Mouse (Mus musculus) MEL (cell line): ENCODE results near the gene Zdhhc14. TPM values are rescaled to one million over a fixed set of nuclear protein-coding genes. Genes with fewer than 3 reads are reported as not detected.

ENCODE experiments used
- DNase-seq: peaks from one replicate; pipeline ENCODE4 v3.0.0; 2011; ENCODE audit warnings: low read depth, low spot score
- H3K27ac ChIP-seq: 2 replicates; pipeline ENCODE4 v1.5.1; 2012; ENCODE audit warnings: low read depth, mild to moderate bottlenecking, control low read depth, low read length, moderate library complexity; ENCODE audit not compliant: control insufficient read depth
- H3K27me3 ChIP-seq, 2 experiments: fragments of 150-350 bp in 1 of 2; sonication (generic) in 1 of 2; 2 replicates each; pipeline ENCODE4 v1.6.1; 2012; ENCODE audit warnings: low read length in 2 of 2, mild to moderate bottlenecking in 2 of 2, improper control_type of control experiment in 1 of 2, moderate library complexity in 1 of 2; ENCODE audit not compliant: insufficient read depth in 2 of 2, control insufficient read depth in 1 of 2
- H3K36me3 ChIP-seq, 2 experiments: 2 replicates each; pipeline ENCODE4 v1.6.1; 2012 to 2014; ENCODE audit warnings: low read length in 2 of 2, improper control_type of control experiment in 1 of 2, inconsistent platforms in 1 of 2, mild to moderate bottlenecking in 1 of 2; ENCODE audit not compliant: insufficient read depth in 2 of 2, control insufficient read depth in 1 of 2
- H3K4me1 ChIP-seq, 2 experiments: fragments of 150-350 bp in 1 of 2; sonication (generic) in 1 of 2; 2 replicates each; pipeline ENCODE4 v1.6.1; 2012; ENCODE audit warnings: low read length in 2 of 2, improper control_type of control experiment in 1 of 2, mild to moderate bottlenecking in 1 of 2; ENCODE audit not compliant: insufficient read depth in 2 of 2, control insufficient read depth in 1 of 2
- H3K4me3 ChIP-seq, 2 experiments: fragments of 150-350 bp in 1 of 2; sonication (generic) in 1 of 2; 2 replicates each; pipeline ENCODE4 v1.5.1; 2012; ENCODE audit warnings: low read depth in 2 of 2, low read length in 2 of 2, mild to moderate bottlenecking in 2 of 2, moderate library complexity in 2 of 2, control low read depth in 1 of 2, improper control_type of control experiment in 1 of 2; ENCODE audit not compliant: control insufficient read depth in 1 of 2, insufficient read depth in 1 of 2
- H3K79me2 ChIP-seq: 2 replicates; pipeline ENCODE4 v1.6.1; 2012; ENCODE audit warnings: mild to moderate bottlenecking, low read length, moderate library complexity; ENCODE audit not compliant: control insufficient read depth, poor library complexity, insufficient read depth
- H3K9ac ChIP-seq: 2 replicates; pipeline ENCODE4 v1.6.1; 2012; ENCODE audit warnings: low read depth, mild to moderate bottlenecking, control low read depth, low read length, moderate library complexity; ENCODE audit not compliant: control insufficient read depth, poor library complexity, severe bottlenecking
- H3K9me3 ChIP-seq: fragments of 150-350 bp; sonication (generic); replicated peaks from 2 replicates; pipeline ENCODE4 v1.6.1; 2012; ENCODE audit warnings: mild to moderate bottlenecking, low read length, improper control_type of control experiment, moderate library complexity; ENCODE audit not compliant: insufficient read depth
- BHLHE40 ChIP-seq: IDR thresholded peaks from 2 replicates; pipeline ENCODE4 v1.6.1; 2012; ENCODE audit warnings: low read depth, mild to moderate bottlenecking, inconsistent platforms, low read length, improper control_type of control experiment, borderline replicate concordance
- CHD2 ChIP-seq: IDR thresholded peaks from 2 replicates; pipeline ENCODE4 v1.6.1; 2011; ENCODE audit warnings: low read length, improper control_type of control experiment
- E2F4 ChIP-seq: IDR thresholded peaks from 2 replicates; pipeline ENCODE4 v1.6.1; 2011; ENCODE audit warnings: low read depth, low read length, improper control_type of control experiment, borderline replicate concordance
- EP300 ChIP-seq, 2 experiments: IDR thresholded peaks; 2 replicates each; pipeline ENCODE4 v1.6.1; 2011; ENCODE audit warnings: improper control_type of control experiment in 2 of 2, low read length in 2 of 2, low read depth in 1 of 2, mild to moderate bottlenecking in 1 of 2
- GABPA ChIP-seq: IDR thresholded peaks from 2 replicates; pipeline ENCODE4 v1.6.1; 2012; ENCODE audit warnings: low read depth, mild to moderate bottlenecking, inconsistent platforms, low read length, improper control_type of control experiment, moderate library complexity
- GATA1 ChIP-seq: IDR thresholded peaks from 2 replicates; pipeline ENCODE4 v1.6.1; 2011; ENCODE audit warnings: low read depth, low read length, improper control_type of control experiment
- KAT2A ChIP-seq: conservative IDR thresholded peaks from 2 replicates; pipeline ENCODE4 v1.6.1; 2012; ENCODE audit warnings: low read depth, low read length, improper control_type of control experiment, inconsistent platforms
- MAFK ChIP-seq: IDR thresholded peaks from 2 replicates; pipeline ENCODE4 v1.6.1; 2011; ENCODE audit warnings: low read depth, mild to moderate bottlenecking, low read length, improper control_type of control experiment, borderline replicate concordance
- MAX ChIP-seq: IDR thresholded peaks from 2 replicates; pipeline ENCODE4 v1.6.1; 2011; ENCODE audit warnings: low read length, improper control_type of control experiment
- MAZ ChIP-seq: IDR thresholded peaks from 2 replicates; pipeline ENCODE4 v1.6.1; 2012; ENCODE audit warnings: low read depth, mild to moderate bottlenecking, inconsistent platforms, low read length, improper control_type of control experiment
- MEF2A ChIP-seq: IDR thresholded peaks from 2 replicates; pipeline ENCODE4 v1.6.1; 2014; ENCODE audit warnings: low read depth, mild to moderate bottlenecking, inconsistent platforms, low read length, improper control_type of control experiment; ENCODE audit not compliant: poor library complexity, insufficient replicate concordance, severe bottlenecking; ENCODE audit errors: extremely low read depth
- MXI1 ChIP-seq: IDR thresholded peaks from 2 replicates; pipeline ENCODE4 v1.6.1; 2011; ENCODE audit warnings: mild to moderate bottlenecking, low read depth, low read length, improper control_type of control experiment
- MYB ChIP-seq: IDR thresholded peaks from 2 replicates; pipeline ENCODE4 v1.6.1; 2011; ENCODE audit warnings: mild to moderate bottlenecking, low read depth, low read length, improper control_type of control experiment
- MYC ChIP-seq: IDR thresholded peaks from 2 replicates; pipeline ENCODE4 v1.6.1; 2011; ENCODE audit warnings: low read depth, mild to moderate bottlenecking, low read length, improper control_type of control experiment, moderate library complexity
- RCOR1 ChIP-seq: IDR thresholded peaks from 2 replicates; pipeline ENCODE4 v1.6.1; 2012; ENCODE audit warnings: low read depth, mild to moderate bottlenecking, inconsistent platforms, low read length, improper control_type of control experiment
- SMC3 ChIP-seq: IDR thresholded peaks from 2 replicates; pipeline ENCODE4 v1.6.1; 2011; ENCODE audit warnings: low read depth, low read length, improper control_type of control experiment
- TBP ChIP-seq: IDR thresholded peaks from 2 replicates; pipeline ENCODE4 v1.8.0; 2011; ENCODE audit warnings: low read depth, low read length, improper control_type of control experiment
- TCF12 ChIP-seq: IDR thresholded peaks from 2 replicates; pipeline ENCODE4 v1.6.1; 2014; ENCODE audit warnings: low read depth, mild to moderate bottlenecking, inconsistent platforms, low read length, improper control_type of control experiment, moderate library complexity
- UBTF ChIP-seq: IDR thresholded peaks from 2 replicates; pipeline ENCODE4 v1.6.1; 2012; ENCODE audit warnings: low read depth, mild to moderate bottlenecking, inconsistent platforms, low read length, improper control_type of control experiment, moderate library complexity, borderline replicate concordance; ENCODE audit not compliant: insufficient read depth
- USF2 ChIP-seq, 2 experiments: IDR thresholded peaks; 2 replicates each; pipeline ENCODE4 v1.6.1; 2011 to 2012; ENCODE audit warnings: improper control_type of control experiment in 2 of 2, low read length in 2 of 2, borderline replicate concordance in 1 of 2, inconsistent platforms in 1 of 2, low read depth in 1 of 2, mild to moderate bottlenecking in 1 of 2; ENCODE audit not compliant: insufficient read depth in 1 of 2
- ZC3H11A ChIP-seq: IDR thresholded peaks from 2 replicates; pipeline ENCODE4 v1.6.1; 2012; ENCODE audit warnings: low read depth, mild to moderate bottlenecking, inconsistent platforms, low read length, improper control_type of control experiment
- ZKSCAN1 ChIP-seq: IDR thresholded peaks from 2 replicates; pipeline ENCODE4 v1.6.1; 2012; ENCODE audit warnings: low read depth, mild to moderate bottlenecking, inconsistent platforms, low read length, improper control_type of control experiment, moderate library complexity
- ZMIZ1 ChIP-seq: IDR thresholded peaks from 2 replicates; pipeline ENCODE4 v1.6.1; 2012; ENCODE audit warnings: low read depth, mild to moderate bottlenecking, inconsistent platforms, low read length, improper control_type of control experiment, moderate library complexity
- polyA plus RNA-seq, 2 experiments: library from polyadenylated mRNA; stranded (reverse) in 1 of 2; unstranded in 1 of 2; fragments of >175 nt in 1 of 2; fragments of >200 nt in 1 of 2; gene quantifications; 2 replicates each; pipeline versions ENCODE4 v1.2.1 to v1.2.4; 2012; ENCODE audit warnings: low replicate concordance in 2 of 2, low read depth in 1 of 2; ENCODE audit not compliant: insufficient read length in 2 of 2, insufficient read depth in 1 of 2, missing spikeins in 1 of 2
- total RNA-seq: library from RNA; depleted of rRNA; stranded (reverse); fragments of 300-350 nt; gene quantifications from 2 replicates; pipeline ENCODE4 v1.2.3, GENCODE M21; 2012

The Zdhhc14 gene
- total and polyA plus RNA-seq, 3 experiments: 3.4 to 4.9 TPM; not detected in 1

DNA sequence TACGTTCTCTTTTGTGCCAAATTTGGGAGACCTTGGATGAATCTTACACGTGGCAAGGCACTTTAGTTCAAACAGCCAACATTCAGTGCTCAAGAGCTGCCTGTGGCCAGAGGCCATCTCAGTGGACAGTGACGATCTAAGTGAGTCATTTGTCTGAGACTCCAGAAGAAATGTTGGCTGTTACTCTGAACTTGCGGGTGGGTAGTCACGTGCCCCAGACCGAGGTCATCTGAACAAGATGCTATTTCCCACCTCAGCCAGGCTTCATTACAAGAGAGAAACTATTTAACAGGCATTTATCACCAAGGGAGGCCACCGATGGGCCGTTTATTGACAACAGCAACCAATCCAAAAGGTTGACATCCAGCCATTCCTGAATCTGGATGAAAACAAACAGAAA is 174.3 kb downstream of the Zdhhc14 start:
- Histone ChIP-seq H3K27ac (no peak overlapping the region), H3K9ac (no peak overlapping the region), H3K27me3 (no peaks in the 10 kb centered on the region), H3K9me3 (no peaks in the 10 kb centered on the region), H3K4me1 (no peaks in the 10 kb centered on the region), H3K79me2 (no peaks in the 10 kb centered on the region), H3K36me3 (no peaks in the 10 kb centered on the region), H3K4me3 (no peak overlapping the region)
- DNase-seq: no peak
- TF ChIP-seq MYC (no peak), USF2 (IDR thresholded peaks at IDR 0.05; ENCODE audit: borderline replicate concordance in 1 of 2, insufficient read depth in 1 of 2, low read depth in 1 of 2, low read length in 2 of 2) (no peak), BHLHE40 (no peak), SMC3 (no peak), MAFK (no peak), MAX (no peak), EP300 (IDR thresholded peaks at IDR 0.05; ENCODE audit: low read depth in 1 of 2, low read length in 2 of 2) (no peak), GATA1 (no peak), TBP (no peak), CHD2 (no peak), MAZ (no peak), KAT2A (no peak), ZKSCAN1 (no peak), E2F4 (no peak), ZC3H11A (no peak), TCF12 (no peak), MXI1 (no peak), ZMIZ1 (no peak), RCOR1 (no peak)

GRCm38 (mm10) chr17:5668456-5668855 is 176.1 kb downstream of the Zdhhc14 start:
- H3K79me2 ChIP-seq: no peaks in the 10 kb centered on the region
- H3K27me3 ChIP-seq: no peaks in the 10 kb centered on the region
- no peak overlapping the region for H3K4me3 ChIP-seq
- no peaks in the 10 kb centered on the region for H3K9me3 ChIP-seq
- H3K9ac ChIP-seq: no peak overlapping the region
- DNase-seq: no peak
- no peaks in the 10 kb centered on the region for H3K4me1 ChIP-seq
- no peak for TF ChIP-seq GABPA
- no peak for TF ChIP-seq ZC3H11A
- TF ChIP-seq MEF2A: no peak
- no peak for TF ChIP-seq UBTF
- no peak for TF ChIP-seq SMC3
- no peak for TF ChIP-seq MYB
- H3K27ac ChIP-seq: no peak overlapping the region
- no peaks in the 10 kb centered on the region for H3K36me3 ChIP-seq
